Mouse (Mus musculus) embryonic facial prominence, embryonic 13.5 days (tissue): Measurements from ENCODE around the gene Slc25a53. TPM values are rescaled to one million over a fixed set of nuclear protein-coding genes. Genes with fewer than 3 reads are reported as not detected.
A peak's percentile ranks its signal among the peaks of the same experiment; 100 is the strongest.
"Not testable (repeated sequence)": the region's sequence is repeated elsewhere in the genome, so short reads cannot be mapped to it uniquely, and the experiment has no call there.

ENCODE experiments used
- ATAC-seq: fragments of 200-750 bp; cut with Nextera tagmentation; 2 replicates; pipeline ENCODE4 v1.8.0; 2017; ENCODE audit warnings: low read depth; ENCODE audit not compliant: insufficient number of reproducible peaks, insufficient read depth, low FRiP score, low TSS enrichment
- H3K27ac ChIP-seq: fragments of 300-500 bp; sonication (generic); 2 replicates; pipeline ENCODE4 v1.5.1; 2015; ENCODE audit warnings: moderate library complexity, mild to moderate bottlenecking, inconsistent platforms
- H3K27me3 ChIP-seq: fragments of 300-500 bp; sonication (generic); 2 replicates; pipeline ENCODE4 v1.6.1; 2015; ENCODE audit warnings: mild to moderate bottlenecking, inconsistent platforms
- H3K36me3 ChIP-seq: fragments of 300-500 bp; sonication (generic); 2 replicates; pipeline ENCODE4 v1.6.1; 2015; ENCODE audit warnings: mild to moderate bottlenecking, inconsistent platforms
- H3K4me1 ChIP-seq: fragments of 300-500 bp; sonication (generic); 2 replicates; pipeline ENCODE4 v1.6.1; 2015; ENCODE audit warnings: inconsistent platforms
- H3K4me2 ChIP-seq: fragments of 300-500 bp; sonication (generic); 2 replicates; pipeline ENCODE4 v1.6.1; 2015; ENCODE audit warnings: moderate library complexity, mild to moderate bottlenecking, inconsistent platforms
- H3K4me3 ChIP-seq: fragments of 300-500 bp; sonication (generic); 2 replicates; pipeline ENCODE4 v1.5.1; 2015; ENCODE audit warnings: mild to moderate bottlenecking, inconsistent platforms
- H3K9ac ChIP-seq: fragments of 300-500 bp; sonication (generic); 2 replicates; pipeline ENCODE4 v1.6.1; 2015; ENCODE audit warnings: mild to moderate bottlenecking, inconsistent platforms
- H3K9me3 ChIP-seq: fragments of 300-500 bp; sonication (generic); 2 replicates; pipeline ENCODE4 v1.6.1; 2016; ENCODE audit warnings: inconsistent platforms
- WGBS: fragments of 180-500 bp; shearing (Covaris S2); methylation state at CpG from one replicate; pipeline ENCODE4 v1.1.7; 2015; ENCODE audit warnings: mixed read lengths; 5-methylcytosine and 5-hydroxymethylcytosine counted together
- polyA plus RNA-seq: library from polyadenylated mRNA; unstranded; fragments of >200 nt; fragmentation: Nextera tagmentation; extraction: Ambion mirVana; gene quantifications from 2 replicates; pipeline ENCODE4 v1.2.1, GENCODE M21; 2015

Gene Slc25a53
- polyA plus RNA-seq, 1 experiment from 2014 or later = 14.4 TPM

GRCm38 (mm10) chrX:136958300-136958699, 79.8 kb downstream of the Slc25a53 start:
- H3K27me3 ChIP-seq, H3K36me3 ChIP-seq, ATAC-seq, H3K4me1 ChIP-seq, H3K9ac ChIP-seq, H3K9me3 ChIP-seq, H3K27ac ChIP-seq: not testable (repeated sequence)
- H3K4me3 ChIP-seq = peak overlapping the region; percentile 45
- H3K4me2 ChIP-seq = peak overlapping the region; percentile 52
- WGBS = 57% methylated on average over 5 of the region's 5 CpGs

GRCm38 (mm10) chrX:136957583-136958279, 80.4 kb downstream of the Slc25a53 start:
- H3K9me3 ChIP-seq, H3K27ac ChIP-seq, H3K4me1 ChIP-seq, H3K27me3 ChIP-seq, H3K36me3 ChIP-seq: not testable (repeated sequence)
- 30% methylated on average over 13 of the region's 13 CpGs for WGBS
- Histone ChIP-seq H3K4me2 (peak overlapping the region; percentile 52), H3K4me3 (peak overlapping the region; percentile 45), H3K9ac (peak overlapping the region; percentile 61; the same call in 1 of the 2 replicates)
- ATAC-seq = peak; percentile 95

GRCm38 (mm10) chrX:136937985-136938384, 100.1 kb downstream of the Slc25a53 start:
- no peaks in the 10 kb centered on the region for H3K9me3 ChIP-seq
- H3K36me3 ChIP-seq = no peaks in the 10 kb centered on the region
- H3K4me2 ChIP-seq = no peak overlapping the region
- no peak overlapping the region for H3K27ac ChIP-seq
- H3K27me3 ChIP-seq = 0 out of 2 replicates have a peak, but pooled peaks cover 2% of the 10 kb centered on the region
- ATAC-seq = no peak
- no peaks in the 10 kb centered on the region for H3K4me1 ChIP-seq
- 57% methylated on average over 3 of the region's 3 CpGs for WGBS
- H3K4me3 ChIP-seq = no peak overlapping the region
- H3K9ac ChIP-seq = no peak overlapping the region

Other genes starting within 250 kb of the Slc25a53 start
- gene Plp1, start 215.6 kb downstream of the Slc25a53 start, polyA plus RNA-seq = 9.5 and 9.7 TPM in 2 replicates
- gene Rab9b, start 169.5 kb downstream of the Slc25a53 start, polyA plus RNA-seq = 0.31 and 0.56 TPM in 2 replicates
- gene H2bfm, start 111.0 kb downstream of the Slc25a53 start, polyA plus RNA-seq = not detected in 2 replicates
- gene Tmsb15b2, start 62.8 kb downstream of the Slc25a53 start, polyA plus RNA-seq = 101 and 117 TPM in 2 replicates
- 5.0 and 11.3 TPM in 2 replicates for gene Tmsb15l, start 61.4 kb downstream of the Slc25a53 start, polyA plus RNA-seq
- gene Tmsb15b1, start 61.4 kb downstream of the Slc25a53 start, polyA plus RNA-seq = 45.1 and 49.1 TPM in 2 replicates
- 32.5 and 35.0 TPM in 2 replicates for gene Zcchc18, start 45.1 kb downstream of the Slc25a53 start, polyA plus RNA-seq
- gene Fam199x, start 11.3 kb upstream of the Slc25a53 start, polyA plus RNA-seq = 7.8 and 8.8 TPM in 2 replicates
- not detected in 2 replicates for gene Esx1, start 83.8 kb upstream of the Slc25a53 start, polyA plus RNA-seq